Mouse (Mus musculus): ENCODE measurements at regions not wholly inside any gene's neighbourhood (a gene's known extent, or its start where the extent isn't known, plus 50 kb on each side); places are given as distances from the start of the nearest gene placed in this dataset.

GRCm38 (mm10) chr6:51021206-51021605 lies 367.0 kb upstream of the Npvf start:
- no peak overlapping the region for H3K4me3 ChIP-seq (ENCODE audit: control insufficient read depth, low read depth, low read length)
- no peaks in the 10 kb centered on the region for H3K4me1 ChIP-seq (ENCODE audit: control insufficient read depth, insufficient read depth, low read length)
- no peaks in the 10 kb centered on the region for H3K36me3 ChIP-seq (ENCODE audit: control insufficient read depth, insufficient read depth, low read length)
- H3K27ac ChIP-seq (ENCODE audit: control insufficient read depth, insufficient read depth, low read depth, low read length): no peak overlapping the region
- H3K27me3 ChIP-seq (ENCODE audit: control insufficient read depth, insufficient read depth, low read length): no peaks in the 10 kb centered on the region
- no peak for TF ChIP-seq CTCF (IDR thresholded peaks at IDR 0.05; ENCODE audit: control insufficient read depth, insufficient read depth, insufficient replicate concordance, low read depth, low read length)

- Histone ChIP-seq H3K4me1 (ENCODE audit: control insufficient read depth, insufficient read depth, low read length) (no peaks in the 10 kb centered on the region), H3K27me3 (ENCODE audit: control insufficient read depth, insufficient read depth, low read length) (no peaks in the 10 kb centered on the region), H3K36me3 (ENCODE audit: control insufficient read depth, insufficient read depth, low read length) (no peaks in the 10 kb centered on the region), H3K4me3 (ENCODE audit: control insufficient read depth, low read depth, low read length) (no peak overlapping the region), H3K27ac (ENCODE audit: control insufficient read depth, insufficient read depth, low read depth, low read length) (no peak overlapping the region)
- TF ChIP-seq POLR2A (IDR thresholded peaks at IDR 0.05; ENCODE audit: control insufficient read depth, low read depth, low read length) (no peak), CTCF (IDR thresholded peaks at IDR 0.05; ENCODE audit: control insufficient read depth, insufficient read depth, insufficient replicate concordance, low read depth, low read length) (no peak)
These were observed 369.1 kb upstream of the Npvf start for GRCm38 (mm10) chr6:51023361-51023760.

- Histone ChIP-seq H3K4me1 (ENCODE audit: control insufficient read depth, insufficient read depth, low read length) (no peaks in the 10 kb centered on the region), H3K27ac (ENCODE audit: control insufficient read depth, insufficient read depth, low read depth, low read length) (no peak overlapping the region), H3K4me3 (ENCODE audit: control insufficient read depth, low read depth, low read length) (no peak overlapping the region), H3K27me3 (ENCODE audit: control insufficient read depth, insufficient read depth, low read length) (no peaks in the 10 kb centered on the region), H3K36me3 (ENCODE audit: control insufficient read depth, insufficient read depth, low read length) (no peaks in the 10 kb centered on the region)
- no peak for TF ChIP-seq CTCF (IDR thresholded peaks at IDR 0.05; ENCODE audit: control insufficient read depth, insufficient read depth, insufficient replicate concordance, low read depth, low read length)
- TF ChIP-seq POLR2A (IDR thresholded peaks at IDR 0.05; ENCODE audit: control insufficient read depth, low read depth, low read length): no peak
These were observed 370.5 kb upstream of the Npvf start for GRCm38 (mm10) chr6:51024756-51025155.

- Histone ChIP-seq H3K36me3 (ENCODE audit: control insufficient read depth, insufficient read depth, low read length) (no peaks in the 10 kb centered on the region), H3K4me1 (ENCODE audit: control insufficient read depth, insufficient read depth, low read length) (no peaks in the 10 kb centered on the region), H3K4me3 (ENCODE audit: control insufficient read depth, low read depth, low read length) (no peak overlapping the region), H3K27me3 (ENCODE audit: control insufficient read depth, insufficient read depth, low read length) (no peaks in the 10 kb centered on the region), H3K27ac (ENCODE audit: control insufficient read depth, insufficient read depth, low read depth, low read length) (no peak overlapping the region)
- TF ChIP-seq POLR2A (IDR thresholded peaks at IDR 0.05; ENCODE audit: control insufficient read depth, low read depth, low read length): no peak
- no peak for TF ChIP-seq CTCF (IDR thresholded peaks at IDR 0.05; ENCODE audit: control insufficient read depth, insufficient read depth, insufficient replicate concordance, low read depth, low read length)
These were observed 371.2 kb upstream of the Npvf start for GRCm38 (mm10) chr6:51025411-51025810.

- TF ChIP-seq CTCF (IDR thresholded peaks at IDR 0.05; ENCODE audit: control insufficient read depth, insufficient read depth, insufficient replicate concordance, low read depth, low read length) (no peak), POLR2A (IDR thresholded peaks at IDR 0.05; ENCODE audit: control insufficient read depth, low read depth, low read length) (no peak)
- no peaks in the 10 kb centered on the region for H3K27me3 ChIP-seq (ENCODE audit: control insufficient read depth, insufficient read depth, low read length)
- H3K27ac ChIP-seq (ENCODE audit: control insufficient read depth, insufficient read depth, low read depth, low read length): no peak overlapping the region
- H3K36me3 ChIP-seq (ENCODE audit: control insufficient read depth, insufficient read depth, low read length): no peaks in the 10 kb centered on the region
- H3K4me3 ChIP-seq (ENCODE audit: control insufficient read depth, low read depth, low read length): no peak overlapping the region
- no peaks in the 10 kb centered on the region for H3K4me1 ChIP-seq (ENCODE audit: control insufficient read depth, insufficient read depth, low read length)
These were observed 373.1 kb upstream of the Npvf start for GRCm38 (mm10) chr6:51027296-51027695.

- Histone ChIP-seq H3K27ac (ENCODE audit: control insufficient read depth, insufficient read depth, low read depth, low read length) (no peak overlapping the region), H3K36me3 (ENCODE audit: control insufficient read depth, insufficient read depth, low read length) (no peaks in the 10 kb centered on the region), H3K4me3 (ENCODE audit: control insufficient read depth, low read depth, low read length) (no peak overlapping the region), H3K27me3 (ENCODE audit: control insufficient read depth, insufficient read depth, low read length) (no peaks in the 10 kb centered on the region), H3K4me1 (ENCODE audit: control insufficient read depth, insufficient read depth, low read length) (no peaks in the 10 kb centered on the region)
- TF ChIP-seq POLR2A (IDR thresholded peaks at IDR 0.05; ENCODE audit: control insufficient read depth, low read depth, low read length) (no peak), CTCF (IDR thresholded peaks at IDR 0.05; ENCODE audit: control insufficient read depth, insufficient read depth, insufficient replicate concordance, low read depth, low read length) (no peak)
These were observed 375.3 kb upstream of the Npvf start for GRCm38 (mm10) chr6:51029516-51029915.

GRCm38 (mm10) chr6:51029953-51030352 lies 375.7 kb upstream of the Npvf start:
- Histone ChIP-seq H3K27ac (ENCODE audit: control insufficient read depth, insufficient read depth, low read depth, low read length) (no peak overlapping the region), H3K36me3 (ENCODE audit: control insufficient read depth, insufficient read depth, low read length) (no peaks in the 10 kb centered on the region), H3K4me3 (ENCODE audit: control insufficient read depth, low read depth, low read length) (no peak overlapping the region), H3K4me1 (ENCODE audit: control insufficient read depth, insufficient read depth, low read length) (no peaks in the 10 kb centered on the region), H3K27me3 (ENCODE audit: control insufficient read depth, insufficient read depth, low read length) (no peaks in the 10 kb centered on the region)
- TF ChIP-seq POLR2A (IDR thresholded peaks at IDR 0.05; ENCODE audit: control insufficient read depth, low read depth, low read length) (no peak), CTCF (IDR thresholded peaks at IDR 0.05; ENCODE audit: control insufficient read depth, insufficient read depth, insufficient replicate concordance, low read depth, low read length) (no peak)

- Histone ChIP-seq H3K4me3 (ENCODE audit: control insufficient read depth, low read depth, low read length) (no peak overlapping the region), H3K27me3 (ENCODE audit: control insufficient read depth, insufficient read depth, low read length) (no peaks in the 10 kb centered on the region), H3K4me1 (ENCODE audit: control insufficient read depth, insufficient read depth, low read length) (no peaks in the 10 kb centered on the region), H3K27ac (ENCODE audit: control insufficient read depth, insufficient read depth, low read depth, low read length) (no peak overlapping the region), H3K36me3 (ENCODE audit: control insufficient read depth, insufficient read depth, low read length) (no peaks in the 10 kb centered on the region)
- TF ChIP-seq CTCF (IDR thresholded peaks at IDR 0.05; ENCODE audit: control insufficient read depth, insufficient read depth, insufficient replicate concordance, low read depth, low read length) (no peak), POLR2A (IDR thresholded peaks at IDR 0.05; ENCODE audit: control insufficient read depth, low read depth, low read length) (no peak)
These were observed 379.6 kb upstream of the Npvf start for GRCm38 (mm10) chr6:51033835-51034234.
